Mouse (Mus musculus): ENCODE measurements around the gene S100pbp. TPM values are rescaled to one million over a fixed set of nuclear protein-coding genes. Genes with fewer than 3 reads are reported as not detected.

S100pbp gene
- polyA plus RNA-seq, 1 experiment from 2014 or later: 15.7 TPM

GRCm38 (mm10) chr4:129223421-129224281 is 34.1 kb upstream of the S100pbp start:
- peaks cover 20 to 29% of the 10 kb centered on the region in 2 experiments for H3K4me1 ChIP-seq (ENCODE audit: control insufficient read depth in 2 of 2, insufficient read depth in 2 of 2, low read length in 2 of 2)

GRCm38 (mm10) chr4:129222019-129222925 is 32.7 kb upstream of the S100pbp start:
- Histone ChIP-seq H3K27me3 (ENCODE audit: control insufficient read depth, insufficient read depth, low read length) (peaks cover 62% of the 10 kb centered on the region), H3K4me2 (ENCODE audit: low read length) (no peak overlapping the region), H3K4me3 (ENCODE audit: control insufficient read depth in 1 of 2, insufficient read depth in 1 of 2, low read depth in 1 of 2, low read length in 2 of 2) (no peak overlapping the region), H3K27ac (replicated peaks in 1 of 2; ENCODE audit: control insufficient read depth in 1 of 2, insufficient read depth in 1 of 2, low read depth in 2 of 2, low read length in 2 of 2) (no peak overlapping the region), H3K4me1 (ENCODE audit: control insufficient read depth in 2 of 2, insufficient read depth in 2 of 2, low read length in 2 of 2) (peaks cover 13 to 25% of the 10 kb centered on the region in 2 experiments), H3K36me3 (ENCODE audit: control insufficient read depth, insufficient read depth, low read length) (peaks cover 33% of the 10 kb centered on the region), H3K9me3 (ENCODE audit: control insufficient read depth, low read length) (no peaks in the 10 kb centered on the region), H3K9ac (ENCODE audit: low read length) (no peak overlapping the region)
- ATAC-seq (ENCODE audit: insufficient number of reproducible peaks, insufficient read depth, low FRiP score, low read depth): no peak
- WGBS: 35% methylated on average over 31 of the region's 31 CpGs

More at GRCm38 (mm10) chr4:129223421-129224281, 34.1 kb upstream of the S100pbp start:
- peak overlapping the region; percentile 29 to 45 for H3K4me3 ChIP-seq (ENCODE audit: control insufficient read depth in 1 of 2, insufficient read depth in 1 of 2, low read depth in 1 of 2, low read length in 2 of 2)
- H3K4me2 ChIP-seq (ENCODE audit: low read length): peak overlapping the region; percentile 85
- H3K9ac ChIP-seq (ENCODE audit: low read length): peak overlapping the region; percentile 59
- peaks cover 74% of the 10 kb centered on the region for H3K27me3 ChIP-seq (ENCODE audit: control insufficient read depth, insufficient read depth, low read length)
- H3K36me3 ChIP-seq (ENCODE audit: control insufficient read depth, insufficient read depth, low read length): peaks cover 19% of the 10 kb centered on the region
- H3K27ac ChIP-seq (replicated peaks in 1 of 2; ENCODE audit: control insufficient read depth in 1 of 2, insufficient read depth in 1 of 2, low read depth in 2 of 2, low read length in 2 of 2): no peak overlapping the region
- WGBS: 23% methylated on average over 55 of the region's 55 CpGs
- ATAC-seq (ENCODE audit: insufficient number of reproducible peaks, insufficient read depth, low FRiP score, low read depth): no peak
- H3K9me3 ChIP-seq (ENCODE audit: control insufficient read depth, low read length): no peaks in the 10 kb centered on the region

GRCm38 (mm10) chr4:129221097-129222010 is 31.8 kb upstream of the S100pbp start:
- Histone ChIP-seq H3K36me3 (ENCODE audit: control insufficient read depth, insufficient read depth, low read length) (peaks cover 42% of the 10 kb centered on the region), H3K9ac (ENCODE audit: low read length) (no peak overlapping the region), H3K27me3 (ENCODE audit: control insufficient read depth, insufficient read depth, low read length) (peaks cover 53% of the 10 kb centered on the region)

GRCm38 (mm10) chr4:129220376-129221089 is 31.0 kb upstream of the S100pbp start:
- H3K9ac ChIP-seq (ENCODE audit: low read length): no peak overlapping the region
- peaks cover 2 to 11% of the 10 kb centered on the region in 2 experiments; a peak in 3 of 4 replicates for H3K4me1 ChIP-seq (ENCODE audit: control insufficient read depth in 2 of 2, insufficient read depth in 2 of 2, low read length in 2 of 2)
- H3K36me3 ChIP-seq (ENCODE audit: control insufficient read depth, insufficient read depth, low read length): peaks cover 49% of the 10 kb centered on the region
- no peak overlapping the region for H3K27ac ChIP-seq (replicated peaks in 1 of 2; ENCODE audit: control insufficient read depth in 1 of 2, insufficient read depth in 1 of 2, low read depth in 2 of 2, low read length in 2 of 2)
- no peaks in the 10 kb centered on the region for H3K9me3 ChIP-seq (ENCODE audit: control insufficient read depth, low read length)
- H3K4me2 ChIP-seq (ENCODE audit: low read length): no peak overlapping the region
- ATAC-seq (ENCODE audit: insufficient number of reproducible peaks, insufficient read depth, low FRiP score, low read depth): no peak
- peaks cover 46% of the 10 kb centered on the region for H3K27me3 ChIP-seq (ENCODE audit: control insufficient read depth, insufficient read depth, low read length)
- WGBS: 73% methylated on average over 7 of the region's 7 CpGs
- H3K4me3 ChIP-seq (ENCODE audit: control insufficient read depth in 1 of 2, insufficient read depth in 1 of 2, low read depth in 1 of 2, low read length in 2 of 2): no peak overlapping the region

More at GRCm38 (mm10) chr4:129221097-129222010, 31.8 kb upstream of the S100pbp start:
- Histone ChIP-seq H3K9me3 (ENCODE audit: control insufficient read depth, low read length) (no peaks in the 10 kb centered on the region), H3K4me1 (ENCODE audit: control insufficient read depth in 2 of 2, insufficient read depth in 2 of 2, low read length in 2 of 2) (peaks cover 4 to 16% of the 10 kb centered on the region in 2 experiments; a peak in 3 of 4 replicates), H3K4me2 (ENCODE audit: low read length) (no peak overlapping the region), H3K27ac (replicated peaks in 1 of 2; ENCODE audit: control insufficient read depth in 1 of 2, insufficient read depth in 1 of 2, low read depth in 2 of 2, low read length in 2 of 2) (no peak overlapping the region), H3K4me3 (ENCODE audit: control insufficient read depth in 1 of 2, insufficient read depth in 1 of 2, low read depth in 1 of 2, low read length in 2 of 2) (no peak overlapping the region)
- WGBS: 55% methylated on average over 23 of the region's 23 CpGs
- ATAC-seq (ENCODE audit: insufficient number of reproducible peaks, insufficient read depth, low FRiP score, low read depth): no peak

GRCm38 (mm10) chr4:129219198-129219597 is 29.7 kb upstream of the S100pbp start:
- H3K27ac ChIP-seq (replicated peaks in 1 of 2; ENCODE audit: control insufficient read depth in 1 of 2, insufficient read depth in 1 of 2, low read depth in 2 of 2, low read length in 2 of 2): no peak overlapping the region
- H3K9me3 ChIP-seq (ENCODE audit: control insufficient read depth, low read length): no peaks in the 10 kb centered on the region
- no peak overlapping the region for H3K9ac ChIP-seq (ENCODE audit: low read length)
- H3K4me1 ChIP-seq (ENCODE audit: control insufficient read depth in 2 of 2, insufficient read depth in 2 of 2, low read length in 2 of 2): peaks cover 2 to 11% of the 10 kb centered on the region in 2 experiments; a peak in 3 of 4 replicates
- H3K4me2 ChIP-seq (ENCODE audit: low read length): no peak overlapping the region
- H3K4me3 ChIP-seq (ENCODE audit: control insufficient read depth in 1 of 2, insufficient read depth in 1 of 2, low read depth in 1 of 2, low read length in 2 of 2): no peak overlapping the region
- peaks cover 33% of the 10 kb centered on the region for H3K27me3 ChIP-seq (ENCODE audit: control insufficient read depth, insufficient read depth, low read length)
- H3K36me3 ChIP-seq (ENCODE audit: control insufficient read depth, insufficient read depth, low read length): peaks cover 62% of the 10 kb centered on the region
- no peak for ATAC-seq (ENCODE audit: insufficient number of reproducible peaks, insufficient read depth, low FRiP score, low read depth)
- WGBS: 89% methylated on average over 10 of the region's 10 CpGs

- H3K27ac ChIP-seq (replicated peaks in 1 of 2; ENCODE audit: control insufficient read depth in 1 of 2, insufficient read depth in 1 of 2, low read depth in 2 of 2, low read length in 2 of 2): no peak overlapping the region
- no peak overlapping the region for H3K4me3 ChIP-seq (ENCODE audit: control insufficient read depth in 1 of 2, insufficient read depth in 1 of 2, low read depth in 1 of 2, low read length in 2 of 2)
- H3K9ac ChIP-seq (ENCODE audit: low read length): no peak overlapping the region
- no peak overlapping the region for H3K4me2 ChIP-seq (ENCODE audit: low read length)
- WGBS: 86% methylated on average over 7 of the region's 7 CpGs
- ATAC-seq (ENCODE audit: insufficient number of reproducible peaks, insufficient read depth, low FRiP score, low read depth): no peak
- H3K4me1 ChIP-seq (ENCODE audit: control insufficient read depth in 2 of 2, insufficient read depth in 2 of 2, low read length in 2 of 2): peaks cover 0 to 8% of the 10 kb centered on the region in 2 experiments; a peak in 3 of 4 replicates
- peaks cover 29% of the 10 kb centered on the region for H3K27me3 ChIP-seq (ENCODE audit: control insufficient read depth, insufficient read depth, low read length)
- peaks cover 67% of the 10 kb centered on the region for H3K36me3 ChIP-seq (ENCODE audit: control insufficient read depth, insufficient read depth, low read length)
- H3K9me3 ChIP-seq (ENCODE audit: control insufficient read depth, low read length): no peaks in the 10 kb centered on the region
Measured at GRCm38 (mm10) chr4:129218569-129219175, 29.1 kb upstream of the S100pbp start.
